Mouse (Mus musculus): ENCODE measurements around the gene Mtcl1.

The Mtcl1 gene

DNA sequence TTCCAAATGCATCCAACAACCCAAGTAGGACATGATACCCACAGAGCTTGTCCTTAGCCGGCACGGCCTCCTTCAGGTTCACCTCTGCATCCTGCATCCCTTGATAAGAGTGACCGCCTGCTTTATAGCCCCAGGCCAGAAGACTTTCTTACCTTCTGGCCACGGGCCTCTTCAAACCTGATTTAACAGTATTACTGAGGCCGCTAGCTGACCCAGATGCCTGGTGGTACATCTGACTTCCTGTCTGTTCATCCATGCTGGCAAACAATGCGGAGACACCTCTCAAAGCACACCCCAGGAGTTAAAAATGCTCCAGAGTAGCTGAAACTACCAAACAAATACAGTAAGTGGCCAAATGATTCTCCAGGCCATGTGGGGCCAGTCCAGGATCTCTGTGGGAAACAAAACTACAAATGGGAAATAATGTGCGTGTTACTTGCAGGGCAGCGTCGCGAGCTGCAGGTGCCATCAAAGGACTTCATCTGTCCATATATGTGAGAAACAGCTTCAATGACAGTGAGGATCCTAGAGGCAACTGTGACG lies 38.6 kb downstream of the Mtcl1 start:
- intact Hi-C loops (cut with DNase I): no loop called here

DNA sequence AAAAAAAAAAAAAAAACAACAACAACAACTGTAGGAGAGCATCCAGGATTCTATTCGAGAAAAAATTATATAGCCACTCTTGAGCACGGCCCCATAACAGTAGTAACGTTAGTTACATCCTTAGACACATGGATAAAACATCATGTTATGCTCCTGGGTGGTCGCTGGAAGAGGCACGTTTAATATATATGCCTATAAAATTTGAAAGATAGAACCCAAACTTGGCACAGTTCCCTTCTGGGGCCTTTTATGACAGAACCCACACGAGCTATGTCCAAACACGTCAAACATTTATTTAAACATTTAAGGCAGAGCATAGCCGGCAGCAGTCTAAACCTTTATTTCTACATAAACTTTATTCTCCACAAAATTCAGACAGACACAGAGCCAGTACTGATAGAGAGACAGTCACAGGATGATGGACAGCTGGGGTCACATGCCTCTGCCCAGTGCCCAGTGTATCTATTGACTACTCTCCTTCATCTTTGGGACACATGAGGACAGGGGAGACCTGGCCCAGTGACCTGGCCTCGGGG lies 40.4 kb downstream of the Mtcl1 start:
- intact Hi-C loops (cut with DNase I): no loop called here

DNA sequence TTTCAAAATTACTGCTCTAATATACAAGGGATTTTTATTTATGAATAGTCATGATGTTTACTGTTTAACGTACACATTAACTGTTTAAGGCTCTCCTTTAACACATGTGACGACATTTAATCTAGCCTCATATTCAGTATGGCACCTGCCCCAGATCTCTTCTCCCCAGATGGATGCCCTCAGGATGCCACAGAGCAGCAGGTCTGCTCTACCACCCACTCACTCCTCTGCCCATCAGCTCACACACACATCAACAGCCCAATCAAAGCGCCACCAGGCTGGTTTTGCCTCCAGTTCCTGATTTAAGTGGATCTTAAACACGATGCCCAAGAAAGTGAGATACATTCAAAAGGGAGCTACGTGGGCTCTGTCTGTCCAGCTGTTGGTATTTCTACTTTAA lies 41.1 kb downstream of the Mtcl1 start:
- intact Hi-C loops (cut with DNase I): no loop called here

DNA sequence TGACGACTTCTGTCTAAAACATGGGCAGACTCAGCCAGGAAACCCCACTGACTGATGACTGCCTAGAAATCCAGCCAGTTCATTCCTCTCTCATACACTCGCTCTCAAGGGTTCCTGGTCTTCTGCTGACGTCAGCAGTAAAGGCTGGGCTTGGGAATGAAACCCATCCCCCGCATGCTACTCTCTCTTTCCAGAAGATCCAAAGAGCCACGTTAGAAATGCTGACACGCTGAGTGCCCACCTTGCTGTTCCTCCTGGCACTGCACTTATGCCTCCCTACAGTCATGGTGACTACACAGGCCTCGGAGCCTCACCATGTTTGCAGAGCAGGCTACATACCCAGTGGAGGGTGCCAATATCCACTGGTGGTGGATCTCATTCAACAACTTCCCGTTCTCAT lies 41.7 kb downstream of the Mtcl1 start:
- intact Hi-C loops (cut with DNase I): no loop called here

DNA sequence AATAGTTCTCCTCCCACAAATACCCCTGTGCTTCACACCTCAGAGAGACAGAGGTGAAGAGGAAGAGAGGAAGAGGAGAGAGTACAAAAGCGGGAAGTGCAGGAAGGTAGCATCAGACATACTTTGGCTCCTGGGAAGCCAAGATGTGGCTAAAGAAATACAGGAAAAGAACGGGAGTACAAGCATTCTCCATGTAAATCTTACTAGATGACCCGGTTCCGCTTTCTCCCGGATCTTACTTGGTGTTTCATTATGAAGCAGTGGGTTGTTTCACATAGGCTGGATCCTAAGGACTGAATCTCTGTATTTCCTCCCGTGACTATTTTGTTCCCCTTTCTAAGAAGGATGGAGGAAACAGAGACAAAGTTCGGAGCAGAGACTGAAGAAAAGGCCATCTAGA lies 43.9 kb downstream of the Mtcl1 start:
- intact Hi-C loops (cut with DNase I): no loop called here

DNA sequence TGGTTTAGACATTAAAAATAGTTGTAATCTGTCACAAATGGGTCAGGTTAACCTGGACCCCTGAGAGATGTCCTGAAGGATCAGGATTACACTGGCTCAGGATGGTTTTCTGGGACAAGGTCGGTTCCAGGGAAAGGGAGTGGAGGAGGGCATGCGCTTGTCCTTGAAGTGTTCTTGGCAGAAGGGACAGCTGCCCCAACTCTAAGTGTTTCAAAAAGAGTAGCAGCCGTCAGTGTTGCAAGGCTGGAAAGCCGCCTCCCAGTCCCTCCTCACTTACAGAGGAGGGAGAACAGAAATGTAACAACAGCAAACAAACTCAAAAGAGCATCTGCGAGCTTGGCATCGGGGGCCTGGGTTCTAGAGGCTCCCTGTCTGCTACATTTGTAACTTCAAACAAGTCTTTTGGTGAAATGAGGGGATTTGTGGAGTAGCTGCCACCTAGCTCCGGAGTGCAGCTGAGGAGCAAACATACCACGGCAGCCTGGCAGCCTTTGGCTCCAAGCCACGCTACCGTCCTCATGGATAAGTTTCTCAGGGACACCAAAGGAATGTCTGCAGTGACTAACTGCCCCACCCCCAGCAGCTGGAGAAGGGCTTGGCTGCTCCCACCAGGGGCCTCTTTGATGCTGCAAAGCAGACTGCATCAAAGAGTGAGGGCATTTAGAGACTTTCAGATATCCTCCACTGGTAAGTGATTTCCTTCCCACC lies 44.5 kb downstream of the Mtcl1 start:
- intact Hi-C loops (cut with DNase I): no loop called here

DNA sequence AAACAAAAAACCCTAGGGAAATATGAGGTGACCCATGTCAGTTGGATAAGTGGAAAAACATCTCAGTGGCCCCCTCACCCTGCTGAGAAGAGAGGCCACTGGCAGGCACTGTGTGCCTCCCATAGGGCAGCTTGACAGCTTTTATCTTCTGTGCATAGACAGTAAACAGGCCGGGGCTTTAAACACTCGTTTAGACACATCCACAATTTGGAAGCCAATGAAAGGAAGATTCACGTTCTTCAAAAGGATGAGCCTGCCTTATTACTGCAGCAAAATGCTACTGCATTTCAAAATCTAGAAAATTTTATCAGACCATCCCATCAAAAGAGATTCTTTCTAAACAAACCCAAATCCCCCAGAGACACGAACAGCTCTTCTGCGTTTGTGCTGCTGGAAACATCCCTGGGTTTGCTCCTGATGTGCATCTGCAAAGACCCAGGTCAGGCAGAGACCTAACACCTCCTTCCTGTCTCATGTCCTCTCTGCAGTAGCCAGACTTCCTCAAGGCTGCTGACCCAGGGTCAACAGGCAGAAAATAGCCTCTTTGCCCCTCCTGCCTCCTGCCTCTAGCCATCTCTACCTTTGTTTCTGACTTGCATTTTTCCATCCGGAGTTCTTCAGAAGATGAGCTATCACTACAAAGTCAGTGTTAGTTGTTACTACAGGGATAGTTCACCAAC lies 46.6 kb downstream of the Mtcl1 start:
- intact Hi-C loops (cut with DNase I): no loop called here

DNA sequence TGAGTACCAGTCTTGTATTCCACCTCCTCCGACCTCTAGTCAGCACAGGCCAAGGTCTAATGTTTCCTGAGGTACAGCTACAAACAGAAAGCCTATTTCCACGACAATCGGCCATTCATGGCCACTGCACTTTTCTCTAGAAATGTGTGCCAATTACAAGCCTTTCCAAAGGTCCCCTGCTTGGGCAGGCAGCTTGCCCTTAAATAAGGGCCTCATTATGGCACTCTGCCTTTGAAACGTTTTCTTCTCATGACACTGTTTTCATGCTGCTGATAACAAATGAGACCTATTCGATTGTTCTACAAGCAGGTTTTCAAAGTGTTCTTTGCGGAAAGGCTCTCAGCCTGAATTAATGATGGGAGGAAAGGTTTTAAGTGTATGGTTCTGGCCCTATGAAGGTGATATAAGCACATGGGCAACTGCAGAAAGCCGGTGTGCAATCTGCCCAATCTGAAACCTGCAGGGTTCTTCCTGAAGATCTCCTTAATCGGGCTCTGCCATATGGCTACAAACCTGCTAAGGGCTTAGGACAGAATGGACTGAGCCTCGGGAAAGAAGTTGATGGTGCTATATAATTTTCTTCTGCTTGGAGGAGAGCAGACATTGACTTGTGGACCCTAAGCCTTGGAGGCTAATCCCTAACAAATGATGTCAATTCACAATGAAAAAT lies 47.8 kb downstream of the Mtcl1 start:
- intact Hi-C loops (cut with DNase I): no loop called here

DNA sequence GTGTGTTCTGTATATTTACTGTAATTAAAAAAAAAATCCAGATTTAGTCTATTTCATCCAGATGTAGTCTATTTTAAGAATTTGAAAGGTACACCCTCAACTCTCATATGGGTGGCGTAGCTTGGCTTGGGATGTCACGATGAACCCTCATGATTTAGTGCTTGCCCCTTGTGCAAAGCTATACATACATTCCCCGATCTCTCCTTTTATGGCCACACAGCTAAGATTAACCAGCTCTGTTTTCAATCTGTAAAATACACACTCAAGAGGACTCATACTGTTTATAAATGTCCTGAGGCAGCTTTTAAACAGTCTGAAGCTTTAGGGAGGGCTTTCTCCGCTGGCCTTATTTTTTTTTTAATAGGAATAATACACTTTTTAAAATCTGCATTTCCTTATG lies 49.8 kb downstream of the Mtcl1 start:
- intact Hi-C loops (cut with DNase I): loop anchor here (5.0 kb wide), 1 partner anchor 48 kb away; the partner anchor contains the start of gene Mtcl1

DNA sequence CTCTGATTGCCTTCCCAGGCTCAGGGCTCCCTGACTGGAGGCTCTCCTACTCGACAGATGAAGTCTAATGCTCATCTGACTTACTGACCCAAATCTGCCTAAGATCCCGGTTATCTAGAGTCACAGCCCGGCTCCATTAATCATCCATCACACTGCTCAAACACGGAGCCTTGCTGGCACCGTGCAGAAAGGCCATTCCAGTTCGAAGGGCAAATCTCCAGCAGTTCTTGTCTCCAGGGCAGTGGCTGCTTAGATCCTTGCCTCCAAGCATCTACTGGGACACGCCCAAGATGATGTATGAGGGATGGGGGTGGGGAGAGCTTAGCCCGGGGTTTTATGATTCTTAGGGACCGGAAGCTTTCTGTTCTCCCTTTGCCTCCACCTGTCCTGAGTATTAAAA lies 55.0 kb downstream of the Mtcl1 start:
- intact Hi-C loops (cut with DNase I): no loop called here

DNA sequence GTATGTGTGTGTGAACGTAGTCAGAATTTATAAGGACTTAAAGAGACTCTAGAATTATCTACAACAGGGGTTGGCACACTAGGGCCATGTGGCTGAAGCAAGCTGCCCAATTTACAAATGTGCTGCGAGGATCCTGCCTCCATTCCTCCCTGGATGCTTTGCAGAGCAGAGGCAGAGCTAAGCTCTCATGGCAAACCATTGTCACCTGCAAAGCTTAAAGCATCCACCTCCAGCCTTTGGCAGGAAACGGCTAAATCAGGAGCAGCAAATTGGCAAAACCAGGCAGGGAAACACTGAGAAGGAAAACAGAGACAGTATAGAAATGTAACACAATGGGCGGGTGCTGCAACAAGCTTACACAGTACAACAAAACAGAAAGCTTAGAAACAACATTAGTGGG lies 61.2 kb downstream of the Mtcl1 start:
- intact Hi-C loops (cut with DNase I): no loop called here

DNA sequence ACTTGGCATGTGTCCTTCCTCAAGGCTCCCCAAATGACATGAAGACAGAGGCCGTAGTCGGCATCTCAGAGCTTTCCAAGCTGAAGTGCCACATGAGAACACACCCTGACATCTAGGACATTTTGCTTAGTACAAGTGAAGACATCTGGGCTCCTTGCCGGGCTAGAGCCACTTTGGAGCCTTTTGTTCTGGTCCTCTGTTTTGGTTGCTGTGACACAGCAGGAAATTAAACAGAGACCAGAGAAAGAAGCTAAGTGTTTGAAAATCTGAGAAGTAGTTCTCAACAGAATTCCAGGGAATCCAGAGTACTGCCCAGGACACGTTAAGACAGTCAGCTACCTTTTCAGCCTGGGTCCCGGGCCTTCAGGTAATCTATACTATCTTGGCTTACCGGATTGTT lies 68.2 kb downstream of the Mtcl1 start:
- intact Hi-C loops (cut with DNase I): no loop called here

DNA sequence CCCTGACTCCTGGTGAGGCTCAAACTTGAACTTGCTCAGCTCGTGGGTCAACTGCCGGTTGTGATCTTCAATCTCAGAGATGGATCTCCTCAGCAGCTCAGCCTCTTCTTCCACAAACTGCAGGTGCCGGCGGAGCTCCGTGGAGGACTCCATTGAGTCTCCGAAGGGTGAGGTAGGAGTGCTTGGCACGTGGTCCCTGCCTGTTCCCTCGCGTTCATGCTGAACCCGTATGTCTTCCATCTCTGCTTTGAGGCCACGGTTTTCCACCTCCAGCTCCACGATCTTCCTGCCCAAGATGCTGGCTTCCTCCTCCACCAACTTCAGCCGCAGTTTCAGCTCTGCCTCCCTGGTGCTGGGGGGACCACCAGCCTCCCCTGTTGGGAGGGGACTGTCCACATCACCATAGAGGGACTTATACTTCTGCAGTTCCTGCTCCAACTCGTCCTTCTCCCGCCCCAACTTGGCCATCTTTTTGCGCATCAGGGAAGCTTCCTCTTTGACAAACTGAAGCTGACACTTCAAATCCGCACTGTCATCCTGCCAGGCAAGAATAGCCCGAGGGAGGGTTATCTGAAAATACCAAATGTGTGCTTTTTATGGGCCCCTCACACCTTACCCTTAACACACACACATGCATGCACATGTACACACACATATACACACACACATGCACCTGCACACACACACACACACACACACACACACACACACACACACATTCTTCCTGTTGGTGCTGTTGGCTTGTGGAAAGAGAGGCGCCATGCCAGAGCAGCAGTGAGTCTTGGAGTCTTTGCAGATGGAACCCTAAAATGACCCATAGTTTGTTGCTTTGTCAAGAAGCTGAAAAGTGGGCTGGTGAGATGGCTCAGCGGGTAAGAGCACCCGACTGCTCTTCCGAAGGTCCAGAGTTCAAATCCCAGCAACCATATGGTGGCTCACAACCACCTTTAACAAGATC lies 69.4 kb downstream of the Mtcl1 start:
- intact Hi-C loops (cut with DNase I): no loop called here

DNA sequence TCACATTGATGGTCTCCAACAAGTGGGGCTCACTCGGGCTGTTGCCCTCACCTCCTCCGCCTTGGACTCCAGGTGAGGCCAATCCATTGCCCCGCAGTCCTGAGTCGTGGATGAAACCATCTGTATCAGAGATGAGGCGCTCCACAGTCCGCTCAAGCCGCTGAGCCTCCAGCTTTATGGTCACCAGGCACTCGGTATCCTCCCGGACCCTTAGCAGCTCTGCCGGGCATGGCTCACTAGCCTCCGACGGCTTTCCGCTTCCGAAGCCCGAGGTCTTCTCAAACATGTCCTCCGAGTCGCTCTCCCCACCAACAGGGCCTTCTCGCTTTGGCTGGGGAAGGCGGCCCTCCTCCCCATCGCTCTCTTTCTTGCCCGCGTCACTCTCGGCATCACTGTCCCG lies 70.2 kb downstream of the Mtcl1 start:
- intact Hi-C loops (cut with DNase I): no loop called here

DNA sequence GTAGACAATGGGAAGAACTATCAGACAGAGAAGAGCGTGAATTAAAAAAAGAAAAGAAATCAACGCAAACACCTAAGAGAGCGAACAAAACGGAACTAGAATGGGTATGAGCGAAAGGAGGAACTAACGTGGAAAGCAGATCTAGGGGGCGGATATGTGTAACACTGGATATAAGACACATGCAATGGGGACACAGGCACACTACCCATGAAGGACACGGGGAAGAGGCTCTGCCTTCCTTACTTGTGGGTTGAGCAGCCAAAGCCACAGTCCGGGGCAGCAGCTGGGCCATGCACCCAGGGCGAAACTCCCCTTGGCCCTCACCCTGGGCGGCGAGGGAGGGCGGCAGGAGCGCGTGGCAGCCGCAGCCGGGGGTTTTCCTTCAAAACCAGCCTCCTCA lies 71.4 kb downstream of the Mtcl1 start:
- intact Hi-C loops (cut with DNase I): no loop called here

DNA sequence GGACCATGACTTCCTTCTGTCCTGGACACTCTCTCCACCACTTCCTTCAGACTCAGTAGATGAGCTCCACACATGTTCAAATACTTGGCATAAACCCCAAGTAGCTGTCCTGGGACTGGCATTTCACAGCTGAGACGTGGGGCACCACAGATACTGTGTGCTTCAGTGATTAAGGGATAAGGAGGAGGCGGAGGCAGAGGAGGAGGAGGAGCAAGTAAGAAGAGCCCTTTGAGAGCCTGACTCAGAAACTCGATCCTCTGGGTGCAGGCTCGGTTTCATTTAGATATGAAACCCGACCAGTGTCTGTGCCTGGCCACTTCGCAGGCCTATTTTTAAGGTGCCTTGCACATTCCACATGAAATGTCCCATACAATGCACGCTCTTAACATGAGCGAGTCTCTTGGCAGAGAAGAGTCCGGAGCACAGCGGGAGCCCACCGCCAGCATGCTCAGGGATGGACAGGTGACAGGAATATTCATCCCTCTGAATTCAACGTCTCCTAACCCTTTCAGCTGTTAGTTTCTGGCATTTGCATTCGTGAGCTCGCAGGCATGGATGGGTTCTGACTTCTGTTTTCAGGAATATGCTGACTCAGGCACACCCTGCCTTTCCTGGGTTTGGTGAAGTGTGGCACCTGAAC lies 74.8 kb downstream of the Mtcl1 start:
- intact Hi-C loops (cut with DNase I): no loop called here

DNA sequence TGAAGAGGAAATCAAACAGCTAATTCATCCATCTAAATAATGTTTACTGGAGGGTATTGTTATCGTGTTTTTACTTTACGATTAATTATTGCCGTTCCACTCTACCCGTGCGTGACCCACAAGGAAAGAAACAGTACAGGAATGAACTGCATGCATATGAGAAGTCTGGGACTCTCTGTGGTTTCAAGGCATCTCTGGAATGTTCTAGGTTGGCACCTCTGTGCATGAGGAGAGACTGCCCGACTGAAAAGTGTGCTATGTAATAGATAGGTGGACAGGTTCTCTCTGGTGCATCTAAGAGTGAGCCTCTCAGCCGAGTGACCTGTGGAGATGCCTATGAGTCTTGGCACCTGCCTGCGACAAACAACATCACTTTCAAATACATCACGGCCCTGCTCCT lies 78.7 kb downstream of the Mtcl1 start:
- intact Hi-C loops (cut with DNase I): no loop called here

DNA sequence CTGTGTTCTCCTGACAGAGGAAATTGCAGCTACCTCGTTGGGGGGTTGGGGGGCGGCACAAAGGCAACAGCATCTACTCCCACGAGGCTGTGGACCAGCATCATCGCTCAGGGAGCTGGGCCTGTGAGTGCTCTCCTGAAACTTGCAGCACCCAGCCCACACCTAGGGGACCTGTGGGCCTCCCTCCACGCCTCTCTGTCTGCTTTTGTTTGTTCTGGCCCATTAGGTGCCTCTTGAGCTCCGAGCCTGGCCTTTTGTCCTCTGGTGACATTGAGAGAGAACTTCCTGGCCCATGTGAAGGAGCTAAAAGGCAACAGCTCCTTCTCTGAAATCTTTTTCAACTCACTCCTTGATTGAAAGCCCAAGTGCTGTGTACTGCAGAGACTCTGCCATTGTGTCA lies 79.8 kb downstream of the Mtcl1 start:
- intact Hi-C loops (cut with DNase I): no loop called here

DNA sequence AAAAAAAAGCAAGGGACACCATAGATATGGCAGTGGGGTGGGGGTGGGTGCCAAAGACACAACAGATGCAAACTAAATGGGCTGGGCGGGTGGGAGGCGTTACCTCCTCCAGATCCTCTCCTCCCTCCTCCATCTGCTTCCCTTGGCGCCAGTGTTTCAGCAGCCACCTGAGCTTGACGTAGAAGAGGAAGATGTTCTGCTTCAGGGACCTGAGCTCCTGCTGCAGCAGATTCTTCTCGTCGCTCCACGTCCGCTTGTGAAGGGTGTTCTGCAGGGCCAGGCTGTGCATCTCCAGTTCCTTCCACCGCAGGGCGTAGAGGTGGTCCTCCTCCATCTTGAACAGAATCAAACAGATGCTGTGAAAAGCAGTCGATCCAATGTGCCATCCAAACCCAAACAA lies 81.4 kb downstream of the Mtcl1 start:
- intact Hi-C loops (cut with DNase I): no loop called here

DNA sequence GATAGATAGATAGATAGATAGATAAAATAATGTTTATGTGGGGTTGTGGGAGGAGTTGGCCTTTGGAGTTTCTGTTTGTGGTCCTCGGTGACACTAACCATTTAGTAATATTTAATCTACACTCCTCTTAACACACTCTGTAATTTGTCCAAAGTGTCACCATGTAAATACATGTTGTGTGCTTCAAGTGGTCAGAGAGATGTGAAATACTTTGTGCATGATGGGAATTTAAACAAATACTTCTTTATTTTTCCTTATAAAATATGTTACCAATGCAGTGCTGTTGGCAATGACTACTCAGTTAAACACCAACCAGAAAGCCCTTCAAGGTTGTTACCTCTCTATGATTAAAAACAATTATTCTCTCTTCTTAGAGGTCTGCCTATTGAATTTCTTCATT lies 83.9 kb downstream of the Mtcl1 start:
- intact Hi-C loops (cut with DNase I): no loop called here

DNA sequence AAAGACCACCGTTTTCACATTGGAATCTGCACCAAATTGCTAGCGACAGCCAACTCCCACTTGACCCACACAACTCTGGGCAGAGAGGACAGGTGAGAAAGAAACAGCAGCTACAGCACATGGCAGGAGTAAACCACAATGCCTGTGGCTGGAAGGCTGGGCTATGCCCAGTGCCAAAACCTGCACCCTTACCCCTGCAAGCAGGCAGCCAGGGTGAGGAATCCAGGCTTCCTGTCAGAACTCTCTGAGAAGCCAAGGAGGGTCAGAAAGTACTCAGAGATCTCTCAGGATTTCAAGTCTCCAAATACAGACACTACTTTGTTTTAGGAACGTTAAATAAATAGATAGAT lies 84.3 kb downstream of the Mtcl1 start:
- intact Hi-C loops (cut with DNase I): no loop called here

Data from adrenal gland (tissue).